Mouse (Mus musculus) midbrain, embryonic 15.5 days (tissue): Measurements from ENCODE around the gene Lpin2. TPM values are rescaled to one million over a fixed set of nuclear protein-coding genes. Genes with fewer than 3 reads are reported as not detected.

Source experiments
- ATAC-seq: fragments of 200-750 bp; cut with Nextera tagmentation; replicated peaks from 2 replicates; pipeline ENCODE4 v1.8.0; 2017; ENCODE audit warnings: moderate TSS enrichment
- H3K27ac ChIP-seq: fragments of 300-500 bp; sonication (generic); 2 replicates; pipeline ENCODE4 v1.5.1; 2015; ENCODE audit warnings: mild to moderate bottlenecking, inconsistent platforms
- H3K27me3 ChIP-seq: fragments of 300-500 bp; sonication (generic); replicated peaks from 2 replicates; pipeline ENCODE4 v1.6.1; 2015; ENCODE audit warnings: inconsistent platforms
- H3K36me3 ChIP-seq: fragments of 300-500 bp; sonication (generic); replicated peaks from 2 replicates; pipeline ENCODE4 v1.6.1; 2015; ENCODE audit warnings: inconsistent platforms
- H3K4me1 ChIP-seq: fragments of 300-500 bp; sonication (generic); 2 replicates; pipeline ENCODE4 v1.6.1; 2015; ENCODE audit warnings: inconsistent platforms
- H3K4me2 ChIP-seq: fragments of 300-500 bp; sonication (generic); 2 replicates; pipeline ENCODE4 v1.6.1; 2015; ENCODE audit warnings: inconsistent platforms, mild to moderate bottlenecking, moderate library complexity
- H3K4me3 ChIP-seq: fragments of 300-500 bp; sonication (generic); 2 replicates; pipeline ENCODE4 v1.5.1; 2015; ENCODE audit warnings: mild to moderate bottlenecking, inconsistent platforms
- H3K9ac ChIP-seq: fragments of 300-500 bp; sonication (generic); 2 replicates; pipeline ENCODE4 v1.6.1; 2015; ENCODE audit warnings: mild to moderate bottlenecking, inconsistent platforms
- H3K9me3 ChIP-seq: fragments of 300-500 bp; sonication (generic); 2 replicates; pipeline ENCODE4 v1.6.1; 2016; ENCODE audit warnings: inconsistent platforms
- WGBS: fragments of 180-500 bp; shearing (Covaris S2); methylation state at CpG from one replicate; pipeline ENCODE4 v1.1.7; 2015; ENCODE audit warnings: mixed read lengths; 5-methylcytosine and 5-hydroxymethylcytosine counted together
- polyA plus RNA-seq: library from polyadenylated mRNA; unstranded; fragments of >200 nt; fragmentation: Nextera tagmentation; extraction: Ambion mirVana; gene quantifications from 2 replicates; pipeline ENCODE4 v1.2.1, GENCODE M21; 2015

Gene Lpin2
- polyA plus RNA-seq, 1 experiment from 2014 or later = 47.6 TPM

DNA sequence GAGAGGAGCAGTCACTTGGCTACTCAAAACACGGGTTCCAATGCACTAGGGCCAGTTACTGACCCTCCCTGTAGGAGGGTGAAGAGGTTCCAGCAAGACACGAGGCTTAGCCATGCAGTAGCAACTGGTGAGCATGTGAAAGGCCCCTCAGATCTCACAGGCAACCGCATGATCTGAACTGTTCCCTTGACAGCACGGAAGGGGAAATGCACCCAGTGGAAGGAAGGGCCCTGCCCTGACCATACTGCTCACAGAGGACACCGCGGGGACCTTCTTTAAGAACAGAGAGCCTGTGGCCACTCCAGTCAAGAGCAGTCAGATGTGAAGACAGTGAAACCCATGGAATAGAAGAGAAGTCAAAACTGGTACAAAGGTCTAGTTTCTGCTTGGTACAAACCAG is 80.8 kb downstream of the Lpin2 start:
- 80% methylated on average over 6 of the region's 6 CpGs for WGBS
- no peak overlapping the region for H3K4me2 ChIP-seq
- ATAC-seq = no peak
- H3K27me3 ChIP-seq = no peaks in the 10 kb centered on the region
- no peaks in the 10 kb centered on the region for H3K36me3 ChIP-seq
- no peaks in the 10 kb centered on the region for H3K4me1 ChIP-seq
- no peak overlapping the region for H3K9ac ChIP-seq
- no peak overlapping the region for H3K27ac ChIP-seq
- no peak overlapping the region for H3K4me3 ChIP-seq
- no peaks in the 10 kb centered on the region for H3K9me3 ChIP-seq

GRCm38 (mm10) chr17:71264739-71265138 is 82.4 kb downstream of the Lpin2 start:
- H3K4me3 ChIP-seq = no peak overlapping the region
- no peaks in the 10 kb centered on the region for H3K36me3 ChIP-seq
- no peak for ATAC-seq
- WGBS = 72% methylated on average over 4 of the region's 4 CpGs
- H3K27me3 ChIP-seq = no peaks in the 10 kb centered on the region
- no peak overlapping the region for H3K27ac ChIP-seq
- H3K4me1 ChIP-seq = no peaks in the 10 kb centered on the region
- H3K9me3 ChIP-seq = no peaks in the 10 kb centered on the region
- no peak overlapping the region for H3K4me2 ChIP-seq
- H3K9ac ChIP-seq = no peak overlapping the region

DNA sequence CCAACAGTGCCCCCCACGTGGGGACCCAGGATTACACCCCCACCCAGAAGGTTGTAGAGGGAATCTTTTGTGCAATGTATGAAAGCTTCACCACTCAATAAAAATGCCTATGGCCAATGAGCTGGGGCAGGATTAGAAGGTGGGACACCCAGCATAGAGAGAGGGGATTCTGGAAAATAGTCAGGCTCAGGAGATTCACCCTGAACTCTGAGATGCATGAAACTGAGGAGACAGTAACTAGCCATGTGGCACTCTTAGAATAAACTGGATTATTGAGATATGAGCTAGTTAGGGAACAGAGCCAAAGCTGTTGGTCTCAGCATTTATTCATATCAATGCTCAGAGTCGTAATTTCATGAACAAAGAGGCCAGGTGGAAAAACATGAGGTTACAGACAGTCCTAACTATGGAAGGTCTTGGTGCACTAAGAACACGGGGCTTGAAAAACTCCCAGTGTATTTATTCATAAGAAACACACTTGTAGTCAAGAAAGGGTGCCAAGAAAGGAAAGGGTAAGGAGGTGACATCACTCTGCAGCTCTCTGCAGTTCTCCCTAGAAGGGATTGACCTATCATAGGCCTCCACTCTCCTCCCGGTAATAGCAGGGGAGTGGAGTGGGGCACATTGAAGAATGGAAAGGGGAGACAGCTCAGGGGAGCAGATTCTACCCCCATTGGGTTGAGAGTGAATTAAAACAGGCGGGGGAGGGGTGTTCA is 83.1 kb downstream of the Lpin2 start:
- Histone ChIP-seq H3K9ac (no peak overlapping the region), H3K4me1 (no peaks in the 10 kb centered on the region), H3K4me3 (no peak overlapping the region), H3K27ac (no peak overlapping the region), H3K36me3 (no peaks in the 10 kb centered on the region), H3K4me2 (no peak overlapping the region), H3K27me3 (no peaks in the 10 kb centered on the region), H3K9me3 (no peaks in the 10 kb centered on the region)
- no peak for ATAC-seq
- 75% methylated on average over 5 of the region's 5 CpGs for WGBS

- Histone ChIP-seq H3K27ac (no peak overlapping the region), H3K4me2 (no peak overlapping the region), H3K36me3 (no peaks in the 10 kb centered on the region), H3K4me1 (no peaks in the 10 kb centered on the region), H3K27me3 (no peaks in the 10 kb centered on the region), H3K9me3 (no peaks in the 10 kb centered on the region), H3K9ac (no peak overlapping the region), H3K4me3 (no peak overlapping the region)
- 93% methylated on average over 8 of the region's 8 CpGs for WGBS
- no peak for ATAC-seq
Observed at GRCm38 (mm10) chr17:71267374-71267773, 85.0 kb downstream of the Lpin2 start.

GRCm38 (mm10) chr17:71268152-71268551 is 85.8 kb downstream of the Lpin2 start:
- no peak for ATAC-seq
- H3K4me1 ChIP-seq = no peaks in the 10 kb centered on the region
- no peaks in the 10 kb centered on the region for H3K36me3 ChIP-seq
- no peak overlapping the region for H3K27ac ChIP-seq
- H3K9ac ChIP-seq = no peak overlapping the region
- no peaks in the 10 kb centered on the region for H3K9me3 ChIP-seq
- H3K4me3 ChIP-seq = no peak overlapping the region
- no peaks in the 10 kb centered on the region for H3K27me3 ChIP-seq
- H3K4me2 ChIP-seq = no peak overlapping the region
- 89% methylated on average over 10 of the region's 10 CpGs for WGBS

- Histone ChIP-seq H3K4me1 (no peaks in the 10 kb centered on the region), H3K9me3 (no peaks in the 10 kb centered on the region), H3K4me3 (no peak overlapping the region), H3K27ac (no peak overlapping the region), H3K27me3 (no peaks in the 10 kb centered on the region), H3K4me2 (no peak overlapping the region), H3K9ac (no peak overlapping the region), H3K36me3 (no peaks in the 10 kb centered on the region)
- 89% methylated on average over 3 of the region's 3 CpGs for WGBS
- ATAC-seq = no peak
Observed at GRCm38 (mm10) chr17:71268599-71268998, 86.2 kb downstream of the Lpin2 start.

DNA sequence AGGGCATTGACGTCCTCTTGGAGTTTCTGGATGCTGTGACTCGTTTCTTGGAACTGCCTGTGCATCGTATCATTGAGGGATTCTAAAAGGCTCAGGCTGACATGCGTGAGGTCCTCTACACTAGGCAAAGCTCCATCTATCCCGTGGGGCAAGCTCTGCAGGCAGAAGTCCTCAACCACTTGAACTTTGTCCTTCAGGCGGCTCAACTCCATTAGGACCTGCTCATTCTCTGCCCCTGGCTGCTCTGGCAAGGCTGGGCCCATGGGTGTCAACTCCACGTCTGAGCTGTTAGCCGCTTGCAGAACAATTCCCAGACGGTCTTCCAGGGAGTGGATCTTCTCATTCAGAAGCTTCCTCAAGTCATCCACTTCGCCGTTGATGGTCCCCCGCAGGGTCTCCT is 91.5 kb downstream of the Lpin2 start:
- Histone ChIP-seq H3K4me1 (no peaks in the 10 kb centered on the region), H3K27ac (no peak overlapping the region), H3K9ac (no peak overlapping the region), H3K4me3 (no peak overlapping the region), H3K36me3 (no peaks in the 10 kb centered on the region), H3K4me2 (no peak overlapping the region), H3K9me3 (no peaks in the 10 kb centered on the region), H3K27me3 (no peaks in the 10 kb centered on the region)
- no peak for ATAC-seq
- 95% methylated on average over 12 of the region's 12 CpGs for WGBS

- no peak overlapping the region for H3K4me3 ChIP-seq
- no peak overlapping the region for H3K4me2 ChIP-seq
- no peak overlapping the region for H3K9ac ChIP-seq
- no peak for ATAC-seq
- no peak overlapping the region for H3K27ac ChIP-seq
- H3K27me3 ChIP-seq = no peaks in the 10 kb centered on the region
- H3K36me3 ChIP-seq = no peaks in the 10 kb centered on the region
- WGBS = 85% methylated on average over 10 of the region's 10 CpGs
- no peaks in the 10 kb centered on the region for H3K4me1 ChIP-seq
- H3K9me3 ChIP-seq = no peaks in the 10 kb centered on the region
Observed at GRCm38 (mm10) chr17:71276771-71277170, 94.4 kb downstream of the Lpin2 start.

GRCm38 (mm10) chr17:71277701-71278491 is 95.5 kb downstream of the Lpin2 start:
- no peak for ATAC-seq
- H3K4me1 ChIP-seq = no peaks in the 10 kb centered on the region
- 93% methylated on average over 6 of the region's 6 CpGs for WGBS
- H3K4me2 ChIP-seq = no peak overlapping the region
- H3K9me3 ChIP-seq = no peaks in the 10 kb centered on the region
- no peaks in the 10 kb centered on the region for H3K36me3 ChIP-seq
- H3K4me3 ChIP-seq = no peak overlapping the region
- no peak overlapping the region for H3K9ac ChIP-seq
- no peaks in the 10 kb centered on the region for H3K27me3 ChIP-seq
- no peak overlapping the region for H3K27ac ChIP-seq

DNA sequence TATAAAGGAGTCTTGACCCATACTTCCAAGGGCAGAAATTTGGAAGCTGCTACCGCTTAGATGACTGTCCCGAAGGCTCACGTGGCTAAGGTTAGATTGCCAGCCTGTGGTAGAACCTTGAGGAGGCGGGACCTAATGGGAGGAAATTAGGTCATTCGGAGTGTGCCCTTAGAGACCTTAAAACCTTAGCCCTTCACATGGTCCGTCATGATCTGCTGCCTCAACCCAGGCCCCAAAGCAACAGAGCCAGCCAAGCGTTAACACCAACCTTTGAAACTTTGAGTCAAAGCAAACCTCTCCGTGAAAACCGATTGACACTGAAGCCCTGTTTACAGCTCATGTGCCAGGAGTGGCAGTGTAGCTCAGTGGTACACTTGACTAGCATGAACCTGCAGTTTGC is 100.4 kb downstream of the Lpin2 start:
- ATAC-seq = no peak
- 90% methylated on average over 9 of the region's 9 CpGs for WGBS
- H3K9me3 ChIP-seq = no peaks in the 10 kb centered on the region

DNA sequence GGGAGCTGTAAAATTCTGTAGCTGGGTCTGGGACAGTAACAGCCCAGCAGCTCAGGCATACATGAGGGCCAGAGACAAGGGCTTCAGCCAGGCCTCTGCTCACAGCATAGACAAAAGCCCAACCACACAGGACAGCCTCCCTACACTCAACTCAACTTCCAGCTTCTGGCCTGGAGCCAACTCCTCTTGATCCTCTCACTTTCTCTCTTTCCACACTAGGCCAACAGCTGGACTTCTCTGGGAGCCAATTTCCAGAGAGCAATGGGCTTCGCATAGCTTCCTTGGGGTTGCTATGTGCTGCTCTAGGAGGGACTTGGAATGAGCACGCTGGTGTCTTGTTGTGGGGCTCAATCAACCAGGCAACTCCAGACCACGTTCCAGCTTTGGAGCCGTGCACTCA is 100.9 kb downstream of the Lpin2 start:
- no peak for ATAC-seq
- H3K36me3 ChIP-seq = no peaks in the 10 kb centered on the region
- no peak overlapping the region for H3K4me3 ChIP-seq
- H3K27me3 ChIP-seq = no peaks in the 10 kb centered on the region
- H3K4me1 ChIP-seq = no peaks in the 10 kb centered on the region
- H3K9ac ChIP-seq = no peak overlapping the region
- no peak overlapping the region for H3K4me2 ChIP-seq
- no peaks in the 10 kb centered on the region for H3K9me3 ChIP-seq
- 82% methylated on average over 4 of the region's 4 CpGs for WGBS
- H3K27ac ChIP-seq = no peak overlapping the region

More for the DNA sequence above, 100.4 kb downstream of the Lpin2 start:
- Histone ChIP-seq H3K9ac (no peak overlapping the region), H3K27me3 (no peaks in the 10 kb centered on the region), H3K4me1 (no peaks in the 10 kb centered on the region), H3K4me3 (no peak overlapping the region), H3K27ac (no peak overlapping the region), H3K36me3 (no peaks in the 10 kb centered on the region), H3K4me2 (no peak overlapping the region)

- Histone ChIP-seq H3K36me3 (no peaks in the 10 kb centered on the region), H3K4me2 (no peak overlapping the region), H3K27ac (no peak overlapping the region), H3K9ac (no peak overlapping the region), H3K4me3 (no peak overlapping the region), H3K4me1 (no peaks in the 10 kb centered on the region), H3K9me3 (no peaks in the 10 kb centered on the region), H3K27me3 (no peaks in the 10 kb centered on the region)
- no peak for ATAC-seq
- WGBS = 80% methylated on average over 6 of the region's 6 CpGs
Observed at GRCm38 (mm10) chr17:71284890-71285289, 102.5 kb downstream of the Lpin2 start.

GRCm38 (mm10) chr17:71285929-71286328 is 103.6 kb downstream of the Lpin2 start:
- Histone ChIP-seq H3K4me2 (no peak overlapping the region), H3K9me3 (no peaks in the 10 kb centered on the region), H3K27ac (no peak overlapping the region), H3K4me3 (no peak overlapping the region), H3K9ac (no peak overlapping the region), H3K36me3 (no peaks in the 10 kb centered on the region), H3K4me1 (no peaks in the 10 kb centered on the region), H3K27me3 (no peaks in the 10 kb centered on the region)
- 69% methylated on average over 6 of the region's 6 CpGs for WGBS
- ATAC-seq = no peak
